Mouse (Mus musculus) ZHBTc4 (cell line): ENCODE measurements at regions not wholly inside any gene's neighbourhood (a gene's known extent, or its start where the extent isn't known, plus 50 kb on each side); places are given as distances from the start of the nearest gene placed in this dataset.
"Not testable (repeated sequence)": the region's sequence is repeated elsewhere in the genome, so short reads cannot be mapped to it uniquely, and the experiment has no call there.

Experiments used
- DNase-seq: peaks from one replicate; pipeline ENCODE4 v3.0.0-alpha.2; 2011; ENCODE audit warnings: low read depth, low spot score

DNA sequence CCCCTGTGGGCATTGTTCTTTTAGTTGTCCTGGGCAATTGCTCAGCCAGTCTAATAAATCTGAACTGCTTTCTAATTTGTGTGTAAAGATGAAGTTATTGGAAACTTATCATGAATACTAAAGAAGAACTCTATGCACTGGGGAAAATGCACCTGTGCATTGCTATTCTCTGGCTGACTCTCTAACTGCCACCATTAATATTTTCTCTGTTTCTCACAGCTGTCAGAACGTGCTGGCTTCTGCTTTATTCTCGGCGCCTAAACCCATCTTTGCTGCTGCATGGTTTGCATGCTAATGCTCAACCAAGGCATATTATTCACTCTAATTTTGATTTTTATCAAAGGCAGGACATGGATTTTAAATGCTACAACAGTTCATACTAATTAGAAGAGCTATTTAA lies 128.9 kb upstream of the Gm527 start:
- no peak for DNase-seq

DNA sequence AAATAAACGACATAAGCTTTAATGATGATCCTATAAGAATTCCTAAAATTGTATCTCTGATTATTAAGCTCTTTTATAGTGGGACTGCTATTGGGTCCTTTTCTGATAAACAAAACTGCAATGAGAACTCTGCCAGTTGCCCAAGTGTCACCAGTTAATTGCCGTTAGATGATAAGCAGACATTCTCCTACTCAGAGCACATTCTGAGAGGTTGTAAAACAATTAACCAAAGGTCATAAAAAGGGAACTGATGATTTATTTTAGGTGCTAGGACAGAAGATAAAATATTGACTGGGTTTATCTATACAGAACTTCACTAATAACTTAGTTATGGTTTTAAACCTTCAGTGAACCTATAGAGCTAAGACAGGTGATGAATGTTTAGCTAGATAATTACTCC lies 109.2 kb upstream of the Gm527 start:
- DNase-seq = not testable (repeated sequence)

DNA sequence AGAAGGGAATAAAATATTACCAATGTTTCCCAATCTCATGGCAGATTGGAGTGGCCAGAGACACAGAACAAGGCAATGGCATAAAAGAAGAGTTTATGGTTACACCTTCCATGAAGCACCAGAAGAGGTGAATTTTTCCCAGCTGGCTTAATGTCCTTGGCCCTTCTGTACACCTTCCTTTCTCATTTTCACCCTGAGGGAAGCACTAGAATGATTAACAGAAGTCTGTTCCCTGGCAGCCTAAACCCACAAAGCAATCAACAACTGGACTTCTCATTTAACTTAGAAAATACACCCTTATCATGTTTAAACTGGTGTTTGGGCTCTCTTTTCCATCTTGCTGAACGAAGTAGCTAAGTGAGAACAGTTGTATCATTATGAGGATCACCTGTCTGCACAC lies 107.6 kb upstream of the Gm527 start:
- no peak for DNase-seq

DNA sequence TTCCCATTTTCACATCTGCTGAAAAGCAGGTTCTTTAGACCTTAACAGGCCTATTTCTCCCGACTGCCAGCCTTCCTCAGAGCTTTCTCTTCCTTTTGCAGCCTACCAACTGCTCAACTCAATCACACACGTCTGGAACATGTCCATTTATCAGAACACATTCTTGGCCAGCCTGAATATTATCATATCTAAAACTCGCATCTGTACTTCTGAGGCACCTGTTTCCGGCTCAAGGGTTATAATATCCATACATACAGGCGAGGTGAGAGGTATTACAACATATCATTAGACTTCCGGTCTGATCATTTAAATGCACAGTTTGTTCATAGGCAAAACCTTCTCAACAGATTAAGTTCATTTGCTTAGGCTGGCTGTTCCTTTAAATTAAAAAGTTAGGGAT lies 101.8 kb upstream of the Gm527 start:
- no peak for DNase-seq

DNA sequence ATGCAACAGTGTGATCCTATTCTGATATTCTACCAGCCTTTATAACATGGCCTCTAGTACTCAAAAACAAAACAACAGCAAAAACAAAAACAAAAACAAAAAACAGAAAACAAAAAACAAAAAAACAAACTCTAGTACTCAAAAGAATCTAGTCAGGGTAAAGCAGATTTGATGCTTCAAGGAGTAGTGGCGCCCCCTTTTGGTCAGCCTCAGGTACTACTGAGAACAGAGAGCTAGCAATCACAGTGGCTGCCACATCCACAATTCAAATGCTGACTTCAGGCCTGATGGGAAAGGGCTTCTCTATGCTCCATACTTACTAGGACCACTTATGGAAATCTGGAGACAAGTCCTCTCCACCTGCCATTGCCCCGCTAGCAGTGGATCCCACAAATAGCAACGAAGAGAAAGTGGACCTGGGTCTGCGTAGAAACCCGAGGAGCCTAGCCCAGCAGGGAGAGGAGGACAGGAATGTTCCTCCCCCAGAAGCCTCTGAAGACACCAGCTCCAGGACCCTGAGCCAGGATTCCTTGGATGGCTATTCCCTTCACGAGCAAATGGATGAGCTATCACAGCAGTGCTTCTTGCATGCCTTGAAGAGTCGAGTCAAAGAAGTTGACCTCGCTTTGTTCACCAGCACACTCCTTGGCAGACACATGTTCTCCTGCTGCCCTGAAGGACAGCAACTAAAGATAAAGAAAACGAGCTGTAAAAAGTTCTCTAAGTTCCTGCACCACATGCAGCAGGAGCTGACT lies 100.5 kb upstream of the Gm527 start:
- DNase-seq = peak; percentile 54

DNA sequence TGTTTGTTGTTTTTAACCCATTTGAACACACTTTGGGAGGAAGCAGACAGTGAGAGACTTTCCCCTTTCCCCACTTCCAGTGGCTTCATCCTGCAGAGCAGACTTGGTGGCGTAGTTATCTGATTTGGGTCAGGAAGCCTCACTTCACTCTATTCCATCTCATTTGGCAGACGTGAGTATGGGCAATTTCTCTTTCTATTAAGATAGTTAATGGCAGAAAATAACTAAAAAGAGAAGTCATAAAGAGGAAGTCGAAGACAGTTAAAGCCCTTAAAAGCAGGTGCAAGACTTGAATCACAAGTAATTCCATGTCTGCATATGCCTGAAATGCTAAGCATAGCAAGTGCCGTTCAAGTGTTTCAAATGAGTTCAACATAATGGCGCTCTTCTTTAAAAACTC lies 97.0 kb upstream of the Gm527 start:
- DNase-seq = no peak

DNA sequence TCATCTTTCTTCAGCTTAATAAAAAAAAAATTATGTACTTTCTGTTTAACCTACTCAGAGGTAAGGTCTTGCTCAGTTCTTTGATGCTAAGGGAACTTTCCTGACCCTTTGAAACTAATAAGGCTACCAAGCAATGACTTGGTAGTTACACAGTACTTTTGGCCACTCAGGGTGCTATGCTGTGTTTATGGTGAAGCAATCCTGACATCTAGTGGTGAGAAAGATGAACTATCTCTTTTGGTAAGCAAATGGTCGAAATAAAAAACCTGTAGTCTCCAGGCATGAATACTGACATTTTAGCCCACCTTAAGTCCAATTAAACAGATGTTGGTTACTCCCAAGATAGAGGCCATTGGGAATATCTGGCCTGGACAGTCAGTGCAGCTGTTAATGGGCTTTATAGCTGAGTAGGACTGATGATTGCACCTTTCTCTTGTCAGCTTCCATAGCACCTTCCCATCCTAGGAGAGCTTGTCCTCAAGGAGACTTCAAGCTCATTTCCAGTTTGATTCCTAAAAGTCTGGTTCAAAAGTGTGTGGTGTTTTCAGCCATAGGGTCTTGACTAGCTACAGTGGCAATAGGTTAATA lies 88.0 kb upstream of the Gm527 start:
- DNase-seq = peak; percentile 63

DNA sequence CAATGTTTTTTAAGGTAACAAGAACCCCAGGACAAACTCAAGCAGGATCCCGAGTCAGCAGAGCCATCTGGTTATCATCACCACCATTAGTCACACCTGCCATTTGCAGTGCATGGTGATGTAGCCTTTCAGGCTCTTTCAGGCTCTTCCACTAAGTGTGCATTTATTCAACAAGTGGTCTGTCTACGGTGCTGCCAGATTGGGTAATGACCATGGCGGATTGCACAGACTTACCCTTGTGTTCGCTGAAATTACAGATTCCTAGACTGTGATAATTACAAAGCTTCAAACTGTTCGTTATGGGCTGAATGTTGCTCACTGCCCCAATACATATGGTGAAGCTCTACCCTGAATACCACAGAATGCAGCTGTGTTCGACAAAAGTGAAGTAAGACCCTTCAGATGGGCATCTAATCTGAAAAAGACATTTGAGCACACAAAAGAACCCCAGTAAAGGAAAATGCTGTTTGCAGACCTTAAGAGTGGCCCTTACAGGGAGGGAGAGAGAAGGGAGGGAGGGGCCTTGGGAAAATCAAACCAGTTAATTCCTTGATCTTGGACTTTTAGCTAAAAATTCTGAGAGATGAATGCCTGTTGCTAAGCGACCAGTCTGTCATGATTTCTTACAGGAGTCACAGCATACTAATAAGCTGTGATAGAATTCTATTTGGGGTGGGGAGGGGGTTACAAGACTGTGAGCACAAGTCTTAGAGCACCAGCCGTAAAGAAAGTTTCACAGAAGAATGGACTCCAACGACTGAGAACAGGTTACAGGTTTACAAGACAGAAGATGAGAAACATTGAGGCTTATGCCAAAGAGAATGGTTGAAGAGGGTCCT lies 85.2 kb upstream of the Gm527 start:
- no peak for DNase-seq

DNA sequence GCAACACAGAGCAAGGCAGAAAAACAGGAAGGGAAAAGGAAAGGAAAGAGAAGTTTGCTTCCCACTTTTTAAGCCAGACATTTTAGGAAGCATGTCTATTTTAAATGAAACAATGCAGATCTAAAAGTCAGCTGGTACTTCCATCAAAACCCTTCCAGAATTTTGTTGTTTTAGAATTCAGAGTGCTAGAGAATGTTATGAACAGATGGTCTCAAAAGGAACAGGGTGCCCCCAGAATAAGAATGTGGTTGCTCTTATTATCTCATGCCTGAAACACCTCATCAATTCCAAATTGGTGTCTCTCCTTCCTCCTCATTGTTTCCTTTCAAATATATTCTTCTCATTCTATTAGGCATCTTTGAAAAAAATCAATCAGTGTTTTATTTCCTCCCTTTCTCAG lies 60.0 kb upstream of the Gm527 start:
- DNase-seq = no peak
